Mouse (Mus musculus) retina, postnatal 7 days (tissue): ENCODE measurements around the gene Camk1d.

Experiments
- DNase-seq: peaks from one replicate; pipeline ENCODE4 v3.0.0-alpha.2; 2012; ENCODE audit warnings: low read depth, low spot score

The Camk1d gene

DNA sequence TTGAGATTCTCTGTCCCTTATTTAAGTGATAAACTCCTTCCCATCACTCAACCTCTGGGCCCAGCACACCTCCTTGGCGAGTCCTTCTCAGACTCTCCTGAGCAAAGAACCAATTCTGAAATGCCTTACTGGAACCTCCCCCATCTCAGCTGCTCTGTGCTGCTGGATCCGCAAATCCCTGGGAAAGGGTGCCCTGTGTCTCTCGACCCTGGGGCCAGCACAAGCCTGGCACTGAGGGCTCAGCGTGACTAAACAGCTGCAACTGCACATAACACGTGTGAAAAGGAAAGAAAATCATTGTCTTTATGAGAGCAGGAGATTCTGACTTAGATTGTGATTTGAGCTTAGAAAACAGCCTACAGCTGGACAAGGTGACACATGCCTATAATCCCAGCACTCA is 52.4 kb downstream of the Camk1d start:
- no peak for DNase-seq

DNA sequence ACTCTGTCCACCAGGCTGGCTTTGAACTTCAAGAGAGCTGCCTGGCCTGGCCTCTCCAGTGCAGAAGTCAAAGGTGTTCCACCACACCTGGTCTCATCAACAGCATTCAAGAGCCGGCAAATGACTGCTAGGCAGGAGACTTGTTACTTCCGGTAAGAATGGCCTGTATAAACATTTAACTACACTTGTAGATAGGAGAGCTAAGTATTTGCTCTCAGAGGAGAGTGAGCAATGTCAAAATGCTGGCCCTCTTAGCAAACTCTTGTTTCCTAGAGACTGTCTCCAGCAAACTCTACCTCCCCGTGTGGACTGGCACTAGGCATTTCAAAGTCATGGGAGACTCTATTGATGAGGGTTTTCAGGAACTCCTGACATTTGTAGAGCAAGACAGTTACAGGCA is 56.3 kb downstream of the Camk1d start:
- DNase-seq, result no peak

DNA sequence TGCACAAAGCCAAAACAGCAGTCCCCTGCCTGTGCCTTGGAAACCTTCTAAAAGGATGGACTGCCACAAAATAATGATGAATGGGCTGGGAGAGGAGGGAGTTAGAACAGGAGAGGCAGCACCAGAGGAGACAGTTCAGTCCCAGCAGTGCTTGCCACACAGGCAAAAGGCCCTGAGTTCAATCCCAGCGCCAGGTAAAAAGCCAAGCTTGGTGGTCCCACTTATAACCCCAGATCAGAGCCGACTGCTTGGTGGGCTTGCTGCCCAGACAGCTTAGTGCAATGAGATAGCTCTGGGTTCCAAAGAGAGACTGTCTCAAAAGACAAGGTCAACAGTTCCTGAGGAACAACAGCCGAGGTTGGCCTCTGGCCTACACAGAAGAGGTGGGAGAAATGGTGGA is 58.0 kb downstream of the Camk1d start:
- no peak for DNase-seq

DNA sequence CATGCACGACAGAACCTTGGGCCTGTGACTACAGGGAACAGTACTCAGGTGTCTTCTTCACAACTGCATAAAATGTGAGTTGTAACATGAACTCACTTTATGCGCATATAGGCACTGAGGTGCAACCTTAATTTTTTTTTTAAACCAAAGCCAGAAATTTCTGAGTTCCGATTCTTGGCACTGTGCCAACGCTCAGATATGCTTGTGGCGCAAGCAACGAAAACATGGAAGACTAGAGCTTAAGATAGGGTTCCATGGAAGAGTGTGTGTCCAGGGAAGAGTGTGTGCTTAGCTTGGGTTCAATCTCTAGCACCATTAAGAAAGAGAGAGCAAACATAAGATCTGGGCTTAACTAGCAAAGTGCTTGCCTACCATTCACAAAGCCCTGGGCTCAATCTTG is 62.2 kb downstream of the Camk1d start:
- DNase-seq, result no peak

DNA sequence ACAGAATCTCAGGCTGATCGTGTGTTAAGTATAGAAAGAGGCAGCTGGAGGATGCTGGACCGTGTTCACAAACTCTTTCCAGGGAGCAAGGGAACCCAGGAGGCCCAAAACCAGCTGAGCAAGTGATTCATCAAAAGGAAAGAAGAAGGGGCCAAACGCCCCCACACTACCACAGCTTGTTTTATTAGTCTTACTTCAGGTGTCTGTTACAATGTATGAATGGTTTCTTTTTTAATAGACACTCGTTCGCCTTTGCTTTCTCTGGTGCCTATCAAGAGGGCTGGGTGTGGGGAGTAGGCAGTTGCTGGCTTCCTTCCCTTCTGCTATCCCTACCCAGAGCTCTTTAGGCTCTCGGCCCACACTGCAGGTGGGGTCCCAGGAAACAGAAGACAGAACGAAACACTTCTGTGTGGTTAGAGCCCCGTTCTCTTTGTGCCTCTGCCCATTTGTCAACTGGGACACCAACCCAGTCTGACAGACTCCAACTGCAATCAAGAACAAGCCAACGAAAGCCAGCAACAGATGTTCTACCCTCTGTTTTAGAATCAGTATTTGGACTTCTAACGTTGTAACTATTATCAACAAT is 62.9 kb downstream of the Camk1d start:
- no peak for DNase-seq

DNA sequence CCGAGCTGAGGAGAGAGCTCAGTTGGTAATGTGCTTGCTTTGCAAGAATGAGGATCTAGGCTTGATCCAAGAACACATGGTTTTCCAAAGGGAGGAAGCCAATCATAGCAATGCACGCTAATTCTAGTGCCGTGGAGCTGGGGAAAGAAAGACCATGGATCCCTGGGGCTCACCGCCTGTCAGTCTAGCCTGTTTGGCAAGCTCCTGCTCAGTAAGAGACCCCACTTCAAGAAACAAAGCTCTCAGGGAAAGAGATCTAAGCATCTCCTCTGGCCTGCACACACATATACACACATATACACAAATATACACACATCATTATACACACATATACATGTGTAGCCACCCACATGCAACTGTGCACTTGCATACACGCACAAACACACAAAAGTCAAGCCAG is 65.1 kb downstream of the Camk1d start:
- DNase-seq, result no peak

DNA sequence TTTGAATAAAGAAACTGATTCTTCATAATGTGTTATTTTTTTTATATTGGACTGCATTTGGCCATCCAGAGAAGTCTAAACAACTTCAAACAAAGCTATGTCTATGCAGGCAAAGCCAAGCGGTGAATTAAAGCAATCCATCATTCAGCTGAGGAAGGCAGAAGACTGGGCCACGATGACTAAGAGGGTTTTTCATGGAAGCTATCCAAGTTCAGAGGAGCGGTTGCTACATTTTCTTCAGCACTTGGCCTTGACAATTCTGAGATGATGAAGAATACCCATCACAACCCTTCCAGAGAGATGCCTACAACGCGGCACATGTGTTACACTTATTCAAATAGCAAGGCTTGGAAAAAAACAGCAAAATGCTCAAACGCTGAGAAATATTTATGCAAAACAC is 65.6 kb downstream of the Camk1d start:
- no peak for DNase-seq

DNA sequence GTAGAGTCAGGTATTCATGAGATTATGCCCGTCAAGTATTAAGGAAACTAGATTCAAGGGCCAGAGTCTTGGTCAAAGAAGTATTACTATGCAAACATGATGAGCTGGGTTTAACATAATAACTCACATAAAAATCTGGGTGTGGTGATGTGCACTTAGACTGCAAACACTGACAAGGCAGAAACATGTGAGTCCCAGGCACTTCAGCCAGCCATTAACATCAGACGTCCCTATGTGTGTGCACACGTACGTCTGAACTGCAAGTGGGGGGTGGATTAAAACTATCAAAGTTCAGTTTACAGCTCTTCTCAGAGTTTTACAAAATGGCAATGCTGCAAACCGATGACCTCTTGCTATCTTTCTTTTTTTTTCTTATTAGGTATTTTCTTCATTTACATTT is 68.0 kb downstream of the Camk1d start:
- no peak for DNase-seq

DNA sequence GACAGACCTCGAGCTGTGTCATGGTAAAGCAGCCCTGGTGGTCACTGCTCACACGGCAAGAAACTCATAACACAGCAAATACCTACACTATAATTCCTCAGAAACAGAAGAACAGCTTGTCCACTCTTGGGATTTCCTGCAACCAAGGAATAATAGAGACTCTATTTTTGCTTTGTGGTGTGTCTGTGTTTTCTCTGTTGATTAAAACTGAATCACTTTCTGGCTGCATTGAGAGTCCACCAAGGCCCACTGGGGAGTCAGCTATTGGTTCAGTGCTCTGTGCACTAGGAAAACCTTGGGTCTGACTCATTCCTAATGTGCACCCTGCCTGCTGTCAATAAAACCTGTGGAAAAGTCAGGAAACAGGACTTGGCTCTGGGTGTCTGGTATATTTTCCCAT is 68.7 kb downstream of the Camk1d start:
- no peak for DNase-seq

DNA sequence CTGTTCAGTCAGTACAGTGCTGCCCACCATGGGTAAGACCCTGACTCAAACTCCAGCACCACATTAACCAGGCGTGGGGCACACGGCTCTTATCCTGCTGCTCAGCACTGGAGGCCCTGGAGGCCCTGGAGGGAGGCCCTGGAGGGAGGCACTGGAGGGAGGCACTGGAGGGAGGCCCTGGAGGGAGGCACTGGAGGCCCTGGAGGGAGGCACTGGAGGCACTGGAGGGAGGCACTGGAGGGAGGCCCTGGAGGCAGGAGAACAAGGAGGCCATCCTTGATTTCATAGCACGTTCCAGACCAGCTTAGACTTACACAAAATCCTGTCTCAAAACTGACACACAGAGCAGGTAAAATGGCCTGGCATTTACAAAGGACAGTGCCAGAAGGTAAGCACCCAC is 70.4 kb downstream of the Camk1d start:
- DNase-seq, result no peak

DNA sequence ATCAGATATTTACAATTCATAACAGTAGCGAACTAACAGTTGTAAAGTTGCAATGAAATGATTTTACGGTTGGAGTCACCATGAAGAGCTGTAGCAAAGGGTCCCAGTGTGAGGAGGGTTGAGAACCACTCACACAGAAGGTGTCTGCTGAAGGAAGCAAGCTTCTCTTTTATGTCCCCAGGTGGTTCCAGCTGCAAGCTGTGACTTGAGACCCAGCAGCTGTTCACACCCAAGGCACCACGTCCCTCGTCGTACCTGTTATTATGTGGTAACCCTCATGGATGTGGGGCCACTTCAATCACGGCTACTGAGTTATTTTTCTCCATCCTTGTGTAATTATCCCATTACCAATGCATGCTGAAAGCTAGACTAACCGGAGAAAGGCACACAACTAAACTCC is 71.1 kb downstream of the Camk1d start:
- no peak for DNase-seq

DNA sequence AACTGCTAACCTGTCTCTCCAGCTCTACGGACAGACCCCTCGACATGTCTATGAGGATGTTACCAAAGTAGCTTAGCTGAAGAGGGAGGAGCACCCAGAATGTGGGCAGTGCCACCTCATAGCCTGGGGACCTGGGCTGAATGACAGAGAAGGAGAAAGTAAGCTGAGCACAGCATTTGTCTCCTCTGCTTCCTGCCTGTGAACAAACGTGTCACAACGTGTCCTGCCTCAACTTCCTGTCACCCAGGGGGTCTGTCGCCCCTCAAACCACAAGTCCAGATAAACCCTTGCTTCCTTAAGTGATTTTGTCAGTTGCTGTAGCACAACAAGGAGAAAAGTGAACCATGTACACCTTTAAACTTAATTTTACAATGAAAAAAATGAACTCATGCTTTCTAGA is 71.7 kb downstream of the Camk1d start:
- DNase-seq, result no peak

DNA sequence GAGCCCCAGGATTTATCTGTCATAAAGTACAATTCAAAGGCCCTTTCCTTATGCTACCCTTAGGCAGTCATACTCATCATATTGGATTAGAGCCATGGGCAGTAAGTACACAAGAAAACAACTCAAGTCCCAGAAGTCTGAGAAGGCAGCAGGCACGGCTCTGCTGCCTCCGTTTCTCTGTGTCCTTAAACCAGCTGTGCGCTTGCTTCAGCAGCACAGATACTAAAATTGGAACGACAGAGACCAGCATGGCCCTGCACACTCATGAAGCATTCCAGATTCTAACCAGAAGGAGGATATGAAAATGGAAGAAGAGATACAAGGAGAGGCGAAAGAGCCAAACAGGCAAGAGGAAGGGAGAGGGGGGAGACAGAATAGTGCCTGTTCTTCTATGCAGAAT is 72.6 kb downstream of the Camk1d start:
- no peak for DNase-seq

DNA sequence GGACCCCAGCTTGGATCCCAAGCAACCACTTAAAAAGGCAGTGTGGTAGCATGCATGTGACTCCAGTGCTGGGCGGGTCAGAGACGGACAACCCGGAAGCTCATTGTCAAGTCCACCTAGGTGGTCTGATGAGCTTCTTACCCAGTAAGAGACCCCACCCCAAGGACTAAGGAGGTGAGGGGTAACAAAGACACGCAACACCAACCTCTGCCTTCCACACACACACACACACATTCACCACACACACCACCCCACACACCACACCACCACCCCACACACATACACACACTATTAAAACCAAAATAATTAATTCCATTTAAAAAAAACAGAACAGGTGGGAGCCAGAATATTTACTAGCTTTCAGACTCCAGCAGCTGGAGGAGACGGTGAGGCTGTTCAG is 73.7 kb downstream of the Camk1d start:
- no peak for DNase-seq

DNA sequence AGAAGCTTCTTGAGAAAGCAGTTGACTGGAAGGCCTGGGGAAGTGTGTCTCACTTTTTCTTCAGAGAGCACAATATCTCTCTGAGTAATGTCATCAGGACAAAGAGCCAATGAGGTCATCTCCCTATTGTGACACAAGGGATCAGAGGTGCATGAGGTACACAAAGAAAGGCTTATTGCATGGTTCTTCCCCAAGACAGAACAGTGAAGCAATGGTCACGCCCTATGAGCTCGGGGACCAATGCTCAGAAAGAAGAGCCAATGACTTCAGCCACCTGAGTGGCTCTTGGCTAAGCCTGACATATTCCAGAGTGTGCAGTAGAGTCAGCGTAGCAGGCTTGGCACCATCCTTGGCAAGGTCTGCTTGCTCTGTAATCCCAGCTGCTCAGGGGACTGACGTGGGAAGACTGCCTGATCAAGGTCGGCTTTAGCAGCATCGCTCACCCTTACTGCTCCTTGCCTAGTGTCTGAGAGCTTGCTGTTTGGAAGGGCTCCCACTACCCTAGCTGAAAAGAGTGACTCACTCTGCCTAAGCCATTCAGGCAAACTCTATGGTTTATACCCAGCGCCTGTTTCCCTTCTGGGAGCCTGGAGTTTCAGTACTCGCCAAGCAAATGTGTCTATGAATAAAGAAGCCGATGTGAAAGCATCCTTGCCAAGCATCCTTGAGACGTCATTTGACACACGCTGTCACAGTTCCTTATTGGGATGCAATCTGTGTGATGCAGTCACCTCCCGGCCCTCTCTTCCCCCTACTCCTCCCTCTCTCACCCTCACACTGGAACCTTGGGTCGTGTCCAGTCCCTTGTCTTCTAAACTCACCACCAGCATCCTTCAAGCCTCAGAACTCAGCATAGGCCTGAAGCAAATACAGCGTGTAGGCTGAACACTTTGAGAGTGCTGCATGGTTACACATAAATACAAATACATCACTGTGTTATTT is 77.2 kb downstream of the Camk1d start:
- DNase-seq, result no peak

DNA sequence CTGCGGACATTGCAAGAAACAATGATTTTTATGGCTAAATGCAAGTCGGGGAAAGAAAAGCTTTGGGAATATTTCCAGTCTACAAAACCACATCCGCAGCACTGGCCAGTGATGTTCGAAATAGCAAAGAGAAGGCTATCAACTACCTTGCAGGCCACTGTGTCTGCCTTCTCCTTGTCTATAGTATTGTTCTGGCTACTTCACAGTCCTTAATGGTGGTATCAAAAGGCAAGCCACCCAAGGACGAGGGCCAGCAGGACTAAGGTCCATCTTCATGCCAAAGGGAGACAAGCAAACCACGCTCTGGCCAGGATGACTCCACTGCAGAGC is 82.0 kb downstream of the Camk1d start:
- DNase-seq, result no peak

DNA sequence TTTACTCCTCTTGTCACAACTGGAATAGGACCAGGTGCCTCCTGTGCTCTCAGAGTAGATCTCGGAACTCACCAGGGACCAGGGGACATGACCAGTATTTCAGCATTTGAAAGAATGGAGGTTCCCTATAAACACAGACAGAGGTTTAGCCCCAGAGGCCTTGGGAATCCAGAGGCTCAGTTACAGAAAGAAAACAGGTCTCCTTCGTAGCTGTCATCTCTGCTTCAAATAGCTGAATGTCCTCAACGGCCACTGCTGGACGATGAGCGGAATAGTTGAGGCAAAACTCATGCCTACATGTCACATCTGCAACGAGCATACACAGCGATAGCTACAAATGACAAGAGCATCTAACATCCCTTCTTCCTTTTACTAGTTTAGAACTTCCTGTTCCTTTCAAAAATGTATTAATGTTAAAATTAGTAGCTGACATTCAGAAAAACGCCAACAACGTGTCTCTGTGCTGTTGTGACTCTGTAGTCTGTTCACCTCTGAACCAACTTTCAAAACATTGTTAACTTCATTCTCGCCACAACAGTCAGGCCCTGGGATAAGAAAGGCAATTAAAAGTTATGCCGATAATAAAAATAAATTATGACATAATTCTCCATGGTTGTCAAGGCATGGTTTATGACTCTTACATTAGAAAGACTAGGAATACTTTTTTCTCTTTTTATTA is 82.5 kb downstream of the Camk1d start:
- no peak for DNase-seq

DNA sequence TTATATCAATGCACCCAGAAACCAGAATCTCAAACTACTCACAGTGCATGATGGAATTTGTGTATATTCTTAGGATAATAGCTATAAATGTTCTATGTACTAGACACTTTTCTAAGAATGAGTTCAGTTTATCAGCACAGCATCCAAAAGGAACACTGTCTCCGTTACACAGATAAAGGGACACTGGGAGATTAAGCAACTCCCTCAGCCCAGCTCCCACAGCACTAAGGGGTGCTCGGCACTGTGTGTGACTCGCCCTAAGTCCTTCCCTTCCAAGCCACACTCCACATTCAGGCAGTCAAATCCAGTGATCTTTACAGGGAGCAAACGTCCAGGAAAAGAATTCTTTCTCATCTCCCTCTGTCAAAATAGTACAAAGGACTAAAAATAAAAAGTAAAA is 83.6 kb downstream of the Camk1d start:
- no peak for DNase-seq

DNA sequence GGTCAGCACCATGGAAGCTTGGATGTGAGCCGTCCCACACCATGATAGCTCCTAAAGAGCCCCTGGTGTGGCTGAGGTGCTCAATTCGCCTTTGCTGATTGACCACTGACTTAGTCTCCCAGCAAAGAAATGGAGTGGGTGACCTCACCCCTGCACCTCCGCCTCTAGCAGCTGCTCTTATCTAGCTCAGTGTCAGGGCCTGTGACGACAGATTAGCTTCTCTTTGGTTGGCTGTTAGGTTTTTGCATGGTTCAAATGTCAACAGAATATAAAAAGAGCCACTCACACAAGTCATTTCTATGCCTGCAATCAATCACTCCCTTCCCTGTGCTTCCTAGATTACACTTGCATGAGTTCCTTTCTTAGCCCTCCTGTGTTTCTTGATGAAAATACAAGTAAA is 89.9 kb downstream of the Camk1d start:
- no peak for DNase-seq

DNA sequence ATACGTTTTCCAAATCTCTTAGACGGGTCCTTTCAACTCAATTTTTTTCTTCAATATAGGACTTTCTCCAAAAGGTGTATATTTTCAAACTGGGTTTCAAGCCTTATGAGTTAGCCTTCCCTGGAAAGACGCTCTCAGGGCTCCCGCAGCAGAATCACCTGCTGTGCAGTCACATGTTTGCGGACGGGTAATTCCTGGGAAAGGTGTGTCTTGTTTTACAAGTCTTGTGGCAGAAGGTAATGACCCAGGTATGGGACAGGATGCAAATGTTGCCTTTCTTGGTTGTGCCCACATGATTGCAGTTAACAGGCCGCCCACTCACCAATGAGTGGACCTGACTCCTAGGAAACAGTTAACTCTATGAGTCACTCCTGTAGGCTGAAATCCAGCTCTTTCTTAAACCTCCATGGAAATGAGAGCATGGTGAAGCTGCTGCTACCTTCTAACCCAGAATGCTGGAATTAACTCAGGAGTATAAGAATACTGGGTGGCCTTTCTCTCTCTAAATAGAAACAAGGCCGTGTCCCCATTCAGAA is 95.9 kb downstream of the Camk1d start:
- no peak for DNase-seq

DNA sequence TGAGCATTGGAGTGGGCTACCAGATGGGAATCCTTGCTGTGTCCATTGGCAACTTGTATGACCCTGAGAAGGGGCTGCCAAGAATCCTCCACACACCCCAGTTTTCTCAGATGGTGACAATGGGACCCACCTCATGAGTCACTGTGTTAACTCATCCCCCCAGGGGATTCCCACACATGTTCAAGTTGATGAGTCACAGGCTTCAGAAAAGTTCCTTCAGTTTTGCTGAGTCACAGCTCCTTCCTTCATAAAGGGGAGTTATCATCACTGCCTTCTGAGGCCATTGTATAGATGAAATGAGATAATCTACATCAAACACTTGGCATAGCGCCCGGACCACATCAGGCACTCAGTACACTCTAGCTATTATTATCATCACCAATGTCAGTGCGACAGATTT is 99.4 kb downstream of the Camk1d start:
- DNase-seq, result no peak

DNA sequence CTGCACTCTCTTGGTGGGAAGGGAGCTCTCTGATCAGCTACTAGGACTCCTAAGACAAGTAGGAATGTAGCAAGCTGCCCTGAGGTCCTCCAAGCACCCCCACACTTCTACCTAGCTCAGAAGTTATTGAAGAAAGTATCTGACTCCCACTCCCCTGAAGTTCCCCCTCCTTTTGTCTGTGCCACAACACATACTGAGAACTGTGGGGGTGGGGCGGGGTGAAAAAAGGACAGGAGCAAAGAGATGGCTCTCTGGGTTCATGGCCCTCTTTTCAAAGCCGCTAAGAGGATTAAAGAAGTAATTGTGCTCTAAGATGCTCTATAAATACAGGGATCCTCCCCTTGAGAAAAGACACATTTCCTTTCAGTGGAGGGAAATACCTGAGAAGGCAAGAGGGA is 100.0 kb downstream of the Camk1d start:
- no peak for DNase-seq
